Mouse (Mus musculus) frontal cortex, postnatal 14 days (tissue): ENCODE measurements around the gene D930007J09Rik.

Source experiments
- DNase-seq, 2 experiments: peaks; one replicate each; pipeline ENCODE4 v3.0.0; 2022; ENCODE audit warnings: low spot score in 2 of 2

D930007J09Rik gene

GRCm38 (mm10) chr13:32802259-32803081 is at the start of gene D930007J09Rik:
Gene D930007J09Rik, minus strand, starts transcription at chr13:32802849.
- DNase-seq = peak; percentile 31 to 45

- DNase-seq = peak in 1 of 2 experiments; percentile 23
Observed at GRCm38 (mm10) chr13:32851967-32852366, 49.3 kb upstream of the D930007J09Rik start.

GRCm38 (mm10) chr13:32850668-32851404 is 48.2 kb upstream of the D930007J09Rik start, which contains the start of gene Serpinb1a:
Gene Serpinb1a, minus strand, starts transcription at chr13:32851185.
- no peak for DNase-seq

GRCm38 (mm10) chr13:32850156-32850555 is 47.5 kb upstream of the D930007J09Rik start:
- DNase-seq = no peak

GRCm38 (mm10) chr13:32849531-32850123 is 47.0 kb upstream of the D930007J09Rik start:
- no peak for DNase-seq

GRCm38 (mm10) chr13:32849092-32849491 is 46.4 kb upstream of the D930007J09Rik start:
- DNase-seq = no peak

GRCm38 (mm10) chr13:32846221-32846620 is 43.6 kb upstream of the D930007J09Rik start:
- DNase-seq = no peak

- DNase-seq = no peak
Observed at GRCm38 (mm10) chr13:32841349-32841748, 38.7 kb upstream of the D930007J09Rik start.

- no peak for DNase-seq
Observed at GRCm38 (mm10) chr13:32839314-32839713, 36.7 kb upstream of the D930007J09Rik start.

GRCm38 (mm10) chr13:32834513-32834912 is 31.9 kb upstream of the D930007J09Rik start:
- no peak for DNase-seq

GRCm38 (mm10) chr13:32833237-32833636 is 30.6 kb upstream of the D930007J09Rik start:
- no peak for DNase-seq

GRCm38 (mm10) chr13:32832776-32833175 is 30.1 kb upstream of the D930007J09Rik start:
- DNase-seq = no peak

- no peak for DNase-seq
Observed at GRCm38 (mm10) chr13:32831505-32832273, 29.0 kb upstream of the D930007J09Rik start.

- no peak for DNase-seq
Observed at GRCm38 (mm10) chr13:32828886-32829285, 26.2 kb upstream of the D930007J09Rik start.

GRCm38 (mm10) chr13:32827951-32828350 is 25.3 kb upstream of the D930007J09Rik start:
- peak in 1 of 2 experiments; percentile 19 for DNase-seq

- no peak for DNase-seq
Observed at GRCm38 (mm10) chr13:32827111-32827822, 24.6 kb upstream of the D930007J09Rik start.

- DNase-seq = no peak
Observed at GRCm38 (mm10) chr13:32825546-32825945, 22.9 kb upstream of the D930007J09Rik start.

- no peak for DNase-seq
Observed at GRCm38 (mm10) chr13:32824377-32825330, 22.0 kb upstream of the D930007J09Rik start.

GRCm38 (mm10) chr13:32823126-32823525 is 20.5 kb upstream of the D930007J09Rik start:
- DNase-seq = no peak

GRCm38 (mm10) chr13:32821671-32822070 is 19.0 kb upstream of the D930007J09Rik start:
- DNase-seq = no peak
